In the genomic region with DNA sequence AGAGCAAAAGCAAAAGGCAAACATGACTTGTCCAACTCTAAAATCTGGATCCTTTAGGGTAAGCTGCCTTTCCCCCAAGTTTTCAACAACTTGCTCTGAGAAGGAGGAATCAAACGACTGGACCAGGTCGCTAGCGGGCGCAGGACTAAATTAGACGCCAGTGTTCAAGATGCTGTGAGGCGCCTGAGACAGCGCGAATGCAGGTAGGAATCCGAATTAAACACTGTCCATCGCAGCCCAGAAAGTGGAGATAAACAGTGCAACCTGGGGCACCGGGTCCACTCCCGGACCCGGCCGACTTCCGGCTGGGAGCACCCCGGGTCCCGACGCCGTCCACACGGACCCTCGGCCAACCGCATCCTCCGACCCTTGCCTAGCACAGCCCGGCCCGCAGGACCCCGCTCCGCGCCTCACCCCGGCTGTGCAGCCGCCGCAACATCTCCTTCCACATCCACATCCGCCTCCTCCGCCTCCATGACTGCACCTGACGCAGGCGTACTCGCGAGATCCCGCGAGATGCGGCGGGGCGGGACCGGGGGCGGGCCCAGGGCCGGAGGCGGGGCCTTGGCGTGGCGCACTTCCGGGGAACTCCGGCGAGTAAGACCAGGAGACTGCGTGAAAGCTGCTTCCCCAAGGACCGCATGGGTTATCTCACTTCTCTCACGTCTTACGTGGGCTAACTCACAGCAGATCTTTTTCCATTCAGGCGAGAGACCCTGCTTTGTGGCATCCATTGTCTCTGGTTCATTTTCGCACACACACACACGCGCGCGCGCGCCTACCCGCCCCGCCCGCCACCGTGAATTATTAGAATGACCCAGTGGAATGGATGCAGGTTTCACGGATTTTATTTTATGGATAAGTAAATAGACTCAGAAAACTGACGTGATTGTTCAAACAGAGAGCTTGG, we compare ENCODE assay signal across 8 mouse cellular contexts. TPM values are rescaled to one million over a fixed set of nuclear protein-coding genes. Genes with fewer than 3 reads are reported as not detected.
A peak's percentile ranks its signal among the peaks of the same experiment; 100 is the strongest.
DNase-seq lines count a peak whose midpoint lies in the region; ATAC-seq lines count a peak whose summit lies in the region.

Gene Mysm1 (minus strand): TSS at position 511 of the 910 bp plus-strand sequence.

- H3K9me3 ChIP-seq in lung, embryonic 16.5 days (ENCODE audit: control insufficient read depth, low read length) = no peaks in the 10 kb centered on the region

- peak within 1 kb of the TSS; percentile 80 for H3K27ac ChIP-seq in lung, embryonic 16.5 days (ENCODE audit: low read length)

- peaks cover 3% of the 10 kb centered on the region for H3K36me3 ChIP-seq in lung, embryonic 16.5 days (ENCODE audit: control insufficient read depth, insufficient read depth, low read length)

- H3K27me3 ChIP-seq in lung, embryonic 16.5 days (ENCODE audit: control insufficient read depth, insufficient read depth, low read depth, low read length) = no peaks in the 10 kb centered on the region

- H3K9ac ChIP-seq in lung, embryonic 16.5 days (ENCODE audit: low read length) = peak within 1 kb of the TSS; percentile 98

- peak within 1 kb of the TSS; percentile 96 for H3K4me3 ChIP-seq in lung, embryonic 16.5 days (ENCODE audit: low read length)

- peak; percentile 92 to 98 for ATAC-seq in hematopoietic stem cell, adult 5-6 weeks (replicated peaks in 1 of 2; ENCODE audit: insufficient read depth in 1 of 2, low FRiP score in 2 of 2, low TSS enrichment in 1 of 2, low read depth in 1 of 2, poor library complexity in 2 of 2, severe bottlenecking in 2 of 2)
- peak; percentile 100 for ATAC-seq in lung, embryonic 16.5 days (ENCODE audit: low read depth)

- under 1% methylated on average over 63 of the region's 69 CpGs for WGBS in lung, embryonic 16.5 days

- peak; percentile 76 for DNase-seq in MEL-GATA-1-ER (ENCODE audit: extremely low read depth, low read depth)
- peak; percentile 94 for DNase-seq in cerebellum, adult 8-10 months
- DNase-seq in forelimb bud, embryonic 11.5 days (ENCODE audit: low read depth, low spot score) = peak; percentile 92
- DNase-seq in layer of hippocampus, adult 9-10 months (ENCODE audit: low spot score) = peak; percentile 78
- DNase-seq in ovary, postnatal 10 days (ENCODE audit: low spot score) = peak; percentile 87
- peak; percentile 91 to 95 for DNase-seq in thymus, postnatal 10 days (ENCODE audit: low spot score in 2 of 2)

- H3K4me1 ChIP-seq in lung, embryonic 16.5 days (replicated peaks; ENCODE audit: control insufficient read depth, insufficient read depth, low read length) = peaks cover 12% of the 10 kb centered on the region

- H3K4me2 ChIP-seq in lung, embryonic 16.5 days (ENCODE audit: low read depth, low read length) = peak within 1 kb of the TSS; percentile 89

RNA-seq across cellular contexts. Expression of gene Mysm1, which starts in this region (rescaled TPM):
- 64.5 and 68.6 TPM in 2 replicates for total RNA-seq in hematopoietic stem cell, adult 5-6 weeks (2017)
- 26.6 and 30.5 TPM in 2 replicates for polyA plus RNA-seq in lung, embryonic 16.5 days (2015; fragmentation: Nextera tagmentation; extraction: Ambion mirVana)

Comparison
In these comparisons a context has a peak if more than half of its experiments do, and no peak if none do; other contexts are left out.
1. Peak in every context shown above with its lines: DNase-seq, ATAC-seq, H3K4me3 ChIP-seq and H3K27ac ChIP-seq.